Mouse (Mus musculus) liver, postnatal 0 days (tissue): ENCODE measurements around the gene Dnajc16.

Source experiments
- CTCF ChIP-seq: sonication (generic); IDR thresholded peaks from 2 replicates; pipeline ENCODE4 v1.5.1; 2016; ENCODE audit warnings: antibody characterized with exemption, low read depth
- EP300 ChIP-seq: IDR thresholded peaks from 2 replicates; pipeline ENCODE4 v1.6.1; 2016; ENCODE audit warnings: antibody characterized with exemption, low read depth, mild to moderate bottlenecking

DNA sequence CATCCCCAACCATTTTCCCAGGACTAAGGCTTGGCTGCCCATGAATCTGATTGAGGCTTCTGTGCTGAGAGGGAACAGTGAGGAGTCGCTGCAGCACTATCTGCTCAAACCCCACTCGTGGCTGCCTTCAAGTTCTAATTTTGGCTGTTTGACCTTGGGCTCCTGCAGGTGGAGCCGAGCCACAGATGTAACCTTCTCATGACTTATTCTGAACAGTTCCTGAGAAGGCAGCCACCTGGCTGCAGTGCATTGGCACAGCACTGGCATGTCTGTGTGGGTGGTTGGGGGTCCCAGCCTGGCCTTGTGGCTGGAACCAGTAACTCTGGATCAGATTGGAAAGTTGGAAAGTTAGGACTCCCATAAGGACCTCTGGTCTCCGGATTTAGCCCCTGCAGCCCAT lies 37.4 kb upstream of the Dnajc16 start:
- no peak for TF ChIP-seq CTCF
- TF ChIP-seq EP300, result no peak
